Comparison of ENCODE assay signal across 8 mouse cellular contexts in genomic region chr4:139075915-139076314, GRCm38 (mm10). TPM values are rescaled to one million over a fixed set of nuclear protein-coding genes. Genes with fewer than 3 reads are reported as not detected.
A peak's percentile ranks its signal among the peaks of the same experiment; 100 is the strongest.
DNase-seq lines count a peak whose midpoint lies in the region; ATAC-seq and TF ChIP-seq lines count a peak whose summit lies in the region.
"Had no signal": no experiment of that assay in that cellular context is flagged by ENCODE, and none has a peak within 500 bp of the region (broad histone marks: within the 10 kb centered on the region; RNA-seq: fewer than 3 reads in every experiment).

No protein-coding gene starts in this region.

- H3K4me3 ChIP-seq in left cerebral cortex, adult 2 months: peak overlapping the region; percentile 74
- H3K4me3 ChIP-seq in embryonic facial prominence, embryonic 14.5 days (ENCODE audit: low read depth, low read length): peak overlapping the region; percentile 59
- H3K4me3 ChIP-seq in intestine, embryonic 15.5 days (replicated peaks): peak overlapping the region; percentile 54; the same call in 1 of the 2 replicates
- peak overlapping the region; percentile 53 for H3K4me3 ChIP-seq in neural tube, embryonic 14.5 days (ENCODE audit: low read depth, low read length)

- intact Hi-C loops in left cerebral cortex, adult 2 months (cut with DNase I): loop anchor here (1.0 kb wide), 1 partner anchor 154 kb away; no protein-coding TSS in a partner anchor
- intact Hi-C loops in left cerebral cortex, postnatal 10 days (cut with DNase I): loop anchor here (2.0 kb wide), 1 partner anchor 153 kb away; no protein-coding TSS in a partner anchor

- H3K4me1 ChIP-seq in embryonic facial prominence, embryonic 14.5 days (ENCODE audit: control insufficient read depth, insufficient read depth, low read length): no peaks in the 10 kb centered on the region
- H3K4me1 ChIP-seq in intestine, embryonic 15.5 days (replicated peaks): peaks cover 16% of the 10 kb centered on the region
- H3K4me1 ChIP-seq in neural tube, embryonic 14.5 days (ENCODE audit: control insufficient read depth, insufficient read depth, low read length): peaks cover 13% of the 10 kb centered on the region

- ATAC-seq in embryonic facial prominence, embryonic 14.5 days (ENCODE audit: low read depth): no peak
- 0 out of 2 replicates have a peak, but pooled peaks have one; percentile 34 for ATAC-seq in intestine, embryonic 15.5 days
- no peak for ATAC-seq in neural tube, embryonic 14.5 days (ENCODE audit: low read depth)

- H3K9ac ChIP-seq in embryonic facial prominence, embryonic 14.5 days (ENCODE audit: low read depth, low read length): no peak overlapping the region
- no peak overlapping the region for H3K9ac ChIP-seq in intestine, embryonic 15.5 days
- H3K9ac ChIP-seq in neural tube, embryonic 14.5 days (replicated peaks; ENCODE audit: low read depth, low read length): no peak overlapping the region

- H3K27me3 ChIP-seq in embryonic facial prominence, embryonic 14.5 days (replicated peaks; ENCODE audit: control insufficient read depth, insufficient read depth, low read length): peaks cover 45% of the 10 kb centered on the region
- peaks cover 47% of the 10 kb centered on the region for H3K27me3 ChIP-seq in intestine, embryonic 15.5 days (replicated peaks)
- H3K27me3 ChIP-seq in neural tube, embryonic 14.5 days (ENCODE audit: control insufficient read depth, insufficient read depth, low read length): peaks cover 47% of the 10 kb centered on the region

- TF ChIP-seq CTCF in left cerebral cortex, adult 2 months (IDR thresholded peaks at IDR 0.05): peak; percentile 51

- H3K36me3 ChIP-seq in embryonic facial prominence, embryonic 14.5 days (ENCODE audit: control insufficient read depth, insufficient read depth, low read length): no peaks in the 10 kb centered on the region
- H3K36me3 ChIP-seq in intestine, embryonic 15.5 days: no peaks in the 10 kb centered on the region
- no peaks in the 10 kb centered on the region for H3K36me3 ChIP-seq in neural tube, embryonic 14.5 days (ENCODE audit: control insufficient read depth, insufficient read depth, low read length)

- H3K27ac ChIP-seq in left cerebral cortex, adult 2 months: peak overlapping the region; percentile 90
- H3K27ac ChIP-seq in embryonic facial prominence, embryonic 14.5 days (replicated peaks; ENCODE audit: low read depth, low read length): no peak overlapping the region
- H3K27ac ChIP-seq in intestine, embryonic 15.5 days: no peak overlapping the region
- H3K27ac ChIP-seq in neural tube, embryonic 14.5 days (ENCODE audit: low read depth, low read length): no peak overlapping the region

- 21% methylated on average over 5 of the region's 5 CpGs for WGBS in embryonic facial prominence, embryonic 14.5 days
- WGBS in intestine, embryonic 15.5 days: 14% methylated on average over 5 of the region's 5 CpGs
- 20% methylated on average over 5 of the region's 5 CpGs for WGBS in neural tube, embryonic 14.5 days

- peak overlapping the region; percentile 92 for H3K4me2 ChIP-seq in embryonic facial prominence, embryonic 14.5 days (ENCODE audit: low read depth, low read length)
- H3K4me2 ChIP-seq in intestine, embryonic 15.5 days (replicated peaks): peak overlapping the region; percentile 98
- peak overlapping the region; percentile 76 for H3K4me2 ChIP-seq in neural tube, embryonic 14.5 days (ENCODE audit: low read depth, low read length)

- H3K9me3 ChIP-seq in embryonic facial prominence, embryonic 14.5 days (ENCODE audit: control insufficient read depth, low read length): no peaks in the 10 kb centered on the region
- no peaks in the 10 kb centered on the region for H3K9me3 ChIP-seq in intestine, embryonic 15.5 days
- H3K9me3 ChIP-seq in neural tube, embryonic 14.5 days (ENCODE audit: control insufficient read depth, low read length): no peaks in the 10 kb centered on the region

- DNase-seq in left cerebral cortex, adult 2 months (ENCODE audit: extremely low spot score in 1 of 2, low spot score in 2 of 2): peak in 1 of 2 experiments; percentile 52
- no peak for DNase-seq in left cerebral cortex, postnatal 10 days (ENCODE audit: extremely low spot score in 1 of 2, low spot score in 2 of 2)
- no peak for DNase-seq in embryonic facial prominence, embryonic 14.5 days (ENCODE audit: low spot score)
- no peak for DNase-seq in urinary bladder, adult 2 months (ENCODE audit: low spot score)
- no peak for DNase-seq in embryo, embryonic 11 days

RNA-seq across cellular contexts. Expression of gene Htr6, which starts 0.5 kb away (rescaled TPM):
- total RNA-seq in left cerebral cortex, adult 2 months (2021): 1 to 10 TPM; 5.9 to 6.9 TPM
- 1 to 10 TPM; 3.6 to 3.8 TPM for total RNA-seq in left cerebral cortex, postnatal 10 days (2021)
- polyA plus RNA-seq in embryonic facial prominence, embryonic 14.5 days (2014; fragmentation: Nextera tagmentation; extraction: Ambion mirVana): 0.17 TPM in 1 of 2 replicates, not detected in the other
- 0.14 and 0.18 TPM in 2 replicates for polyA plus RNA-seq in intestine, embryonic 15.5 days (2015; fragmentation: Nextera tagmentation; extraction: Ambion mirVana)
- 0.52 and 1.4 TPM in 2 replicates for polyA plus RNA-seq in neural tube, embryonic 14.5 days (2014; fragmentation: Nextera tagmentation; extraction: Ambion mirVana)
- 0.06 and 0.07 TPM in 2 replicates for polyA plus RNA-seq in urinary bladder, adult 2 months (2012; rRNA removed)
- polyA plus RNA-seq: stomach, embryonic 16.5 days had no signal

RNA-seq across cellular contexts. Expression of gene Nbl1, which starts 16.9 kb away (rescaled TPM):
- 10 to 100 TPM; 62.4 to 84.3 TPM for total RNA-seq in left cerebral cortex, adult 2 months (2021)
- total RNA-seq in left cerebral cortex, postnatal 10 days (2021): 10 to 100 TPM; 34.0 to 37.0 TPM
- polyA plus RNA-seq in embryonic facial prominence, embryonic 14.5 days (2014; fragmentation: Nextera tagmentation; extraction: Ambion mirVana): 124 and 133 TPM in 2 replicates
- polyA plus RNA-seq in intestine, embryonic 15.5 days (2015; fragmentation: Nextera tagmentation; extraction: Ambion mirVana): 49.5 and 49.9 TPM in 2 replicates
- polyA plus RNA-seq in neural tube, embryonic 14.5 days (2014; fragmentation: Nextera tagmentation; extraction: Ambion mirVana): 26.3 and 55.9 TPM in 2 replicates
- polyA plus RNA-seq in urinary bladder, adult 2 months (2012; rRNA removed): 323 and 360 TPM in 2 replicates

RNA-seq across cellular contexts. Expression of gene Minos1, which starts 55.0 kb away (rescaled TPM):
- total RNA-seq in left cerebral cortex, adult 2 months (2021): 100 to 1,000 TPM; 197 TPM
- total RNA-seq in left cerebral cortex, postnatal 10 days (2021): 100 to 1,000 TPM; 203 to 215 TPM
- polyA plus RNA-seq in embryonic facial prominence, embryonic 14.5 days (2014; fragmentation: Nextera tagmentation; extraction: Ambion mirVana): 468 and 555 TPM in 2 replicates
- polyA plus RNA-seq in intestine, embryonic 15.5 days (2015; fragmentation: Nextera tagmentation; extraction: Ambion mirVana): 640 and 702 TPM in 2 replicates
- polyA plus RNA-seq in neural tube, embryonic 14.5 days (2014; fragmentation: Nextera tagmentation; extraction: Ambion mirVana): 415 and 417 TPM in 2 replicates
- 174 and 186 TPM in 2 replicates for polyA plus RNA-seq in urinary bladder, adult 2 months (2012; rRNA removed)
